Mouse (Mus musculus) embryonic facial prominence, embryonic 13.5 days (tissue): ENCODE data around the gene Afap1l2. TPM values are rescaled to one million over a fixed set of nuclear protein-coding genes. Genes with fewer than 3 reads are reported as not detected.

Experiments
- ATAC-seq: fragments of 200-750 bp; cut with Nextera tagmentation; 2 replicates; pipeline ENCODE4 v1.8.0; 2017; ENCODE audit warnings: low read depth; ENCODE audit not compliant: insufficient number of reproducible peaks, insufficient read depth, low FRiP score, low TSS enrichment
- H3K27ac ChIP-seq: fragments of 300-500 bp; sonication (generic); 2 replicates; pipeline ENCODE4 v1.5.1; 2015; ENCODE audit warnings: moderate library complexity, mild to moderate bottlenecking, inconsistent platforms
- H3K27me3 ChIP-seq: fragments of 300-500 bp; sonication (generic); 2 replicates; pipeline ENCODE4 v1.6.1; 2015; ENCODE audit warnings: mild to moderate bottlenecking, inconsistent platforms
- H3K36me3 ChIP-seq: fragments of 300-500 bp; sonication (generic); 2 replicates; pipeline ENCODE4 v1.6.1; 2015; ENCODE audit warnings: mild to moderate bottlenecking, inconsistent platforms
- H3K4me1 ChIP-seq: fragments of 300-500 bp; sonication (generic); 2 replicates; pipeline ENCODE4 v1.6.1; 2015; ENCODE audit warnings: inconsistent platforms
- H3K4me2 ChIP-seq: fragments of 300-500 bp; sonication (generic); 2 replicates; pipeline ENCODE4 v1.6.1; 2015; ENCODE audit warnings: moderate library complexity, mild to moderate bottlenecking, inconsistent platforms
- H3K4me3 ChIP-seq: fragments of 300-500 bp; sonication (generic); 2 replicates; pipeline ENCODE4 v1.5.1; 2015; ENCODE audit warnings: mild to moderate bottlenecking, inconsistent platforms
- H3K9ac ChIP-seq: fragments of 300-500 bp; sonication (generic); 2 replicates; pipeline ENCODE4 v1.6.1; 2015; ENCODE audit warnings: mild to moderate bottlenecking, inconsistent platforms
- H3K9me3 ChIP-seq: fragments of 300-500 bp; sonication (generic); 2 replicates; pipeline ENCODE4 v1.6.1; 2016; ENCODE audit warnings: inconsistent platforms
- WGBS: fragments of 180-500 bp; shearing (Covaris S2); methylation state at CpG from one replicate; pipeline ENCODE4 v1.1.7; 2015; ENCODE audit warnings: mixed read lengths; 5-methylcytosine and 5-hydroxymethylcytosine counted together
- polyA plus RNA-seq: library from polyadenylated mRNA; unstranded; fragments of >200 nt; fragmentation: Nextera tagmentation; extraction: Ambion mirVana; gene quantifications from 2 replicates; pipeline ENCODE4 v1.2.1, GENCODE M21; 2015

The Afap1l2 gene
- polyA plus RNA-seq, 1 experiment from 2014 or later = 9.3 TPM

DNA sequence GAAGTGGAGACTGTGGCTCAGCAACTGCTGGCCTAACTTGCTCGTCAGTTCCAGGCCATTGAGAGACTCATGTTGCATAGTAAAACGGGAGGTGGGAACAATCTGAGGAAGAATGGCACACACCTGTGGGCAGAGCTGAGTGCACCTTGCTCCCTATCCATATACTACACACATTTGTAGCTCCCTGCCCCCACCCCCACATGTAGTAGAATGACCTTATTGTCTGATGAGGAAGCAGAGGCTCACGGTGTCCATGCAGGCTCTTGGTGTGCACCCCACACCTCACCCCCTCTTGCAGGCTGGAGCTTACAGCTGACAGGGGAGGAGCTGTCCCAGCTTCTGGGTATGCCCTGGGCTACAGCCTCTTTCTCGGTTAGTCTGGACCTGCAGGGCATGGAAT lies 140.3 kb downstream of the Afap1l2 start:
- Histone ChIP-seq H3K9me3 (no peaks in the 10 kb centered on the region), H3K36me3 (no peaks in the 10 kb centered on the region), H3K4me1 (0 out of 2 replicates have a peak, but pooled peaks cover 7% of the 10 kb centered on the region), H3K27ac (no peak overlapping the region), H3K27me3 (peaks cover 16% of the 10 kb centered on the region), H3K4me3 (no peak overlapping the region), H3K9ac (no peak overlapping the region), H3K4me2 (no peak overlapping the region)
- WGBS = 54% methylated on average over 4 of the region's 4 CpGs
- no peak for ATAC-seq

Other genes starting within 250 kb of the Afap1l2 start
- 24.8 and 27.7 TPM in 2 replicates for gene Ccdc186, start 186.0 kb downstream of the Afap1l2 start, polyA plus RNA-seq
- gene Tdrd1, start 182.0 kb downstream of the Afap1l2 start, polyA plus RNA-seq = 1.3 and 1.5 TPM in 2 replicates
- 7.5 and 8.0 TPM in 2 replicates for gene Vwa2, start 134.0 kb downstream of the Afap1l2 start, polyA plus RNA-seq